Mouse (Mus musculus) megakaryocyte, embryonic 14.5 days (primary cell): ENCODE results near the gene Fam83e. TPM values are rescaled to one million over a fixed set of nuclear protein-coding genes. Genes with fewer than 3 reads are reported as not detected.

Source experiments
- H3K27me3 ChIP-seq: replicated peaks from 2 replicates; pipeline ENCODE3; 2012; ENCODE audit warnings: inconsistent platforms
- H3K36me3 ChIP-seq: replicated peaks from 2 replicates; pipeline ENCODE3; 2012; ENCODE audit warnings: low read length, inconsistent platforms, mixed read lengths
- H3K4me1 ChIP-seq: 2 replicates; pipeline ENCODE4 v1.6.1; 2012; ENCODE audit warnings: inconsistent platforms
- H3K4me3 ChIP-seq: replicated peaks from 2 replicates; pipeline ENCODE3; 2012; ENCODE audit warnings: moderate library complexity, mild to moderate bottlenecking, inconsistent platforms
- H3K9me3 ChIP-seq: 2 replicates; pipeline ENCODE4 v1.6.1; 2012; ENCODE audit warnings: inconsistent platforms
- FLI1 ChIP-seq: IDR thresholded peaks from 2 replicates; pipeline ENCODE4 v1.6.1; 2012; ENCODE audit warnings: low read length, inconsistent platforms, mixed read lengths
- GATA1 ChIP-seq: IDR thresholded peaks from 3 replicates; pipeline ENCODE4 v1.6.1; 2012; ENCODE audit warnings: mixed read lengths, low read length, inconsistent platforms, borderline replicate concordance
- polyA plus RNA-seq: library from polyadenylated mRNA; stranded (reverse); fragments of >175 nt; gene quantifications from 2 replicates; pipeline ENCODE4 v1.2.3, GENCODE M21; 2012; ENCODE audit warnings: low replicate concordance; ENCODE audit not compliant: insufficient read depth

Fam83e gene
- polyA plus RNA-seq, 1 experiment: not detected

- Histone ChIP-seq H3K4me3 (no peak overlapping the region), H3K27me3 (peaks cover 7% of the 10 kb centered on the region), H3K4me1 (peaks cover 48% of the 10 kb centered on the region), H3K9me3 (no peaks in the 10 kb centered on the region), H3K36me3 (peaks cover 40% of the 10 kb centered on the region)
- TF ChIP-seq FLI1 (no peak), GATA1 (no peak)
Measured at GRCm38 (mm10) chr7:45730727-45731431, 9.9 kb downstream of the Fam83e start.

- Histone ChIP-seq H3K9me3 (no peaks in the 10 kb centered on the region), H3K4me1 (peaks cover 33% of the 10 kb centered on the region), H3K27me3 (peaks cover 7% of the 10 kb centered on the region), H3K36me3 (peaks cover 17% of the 10 kb centered on the region), H3K4me3 (no peak overlapping the region)
- TF ChIP-seq FLI1: no peak
Measured at GRCm38 (mm10) chr7:45733477-45733876, 12.5 kb downstream of the Fam83e start.

- H3K4me3 ChIP-seq: no peak overlapping the region
- no peak for TF ChIP-seq FLI1
- TF ChIP-seq GATA1: no peak
- peaks cover 24% of the 10 kb centered on the region for H3K4me1 ChIP-seq
- no peaks in the 10 kb centered on the region for H3K9me3 ChIP-seq
- H3K36me3 ChIP-seq: no peaks in the 10 kb centered on the region
- peaks cover 24% of the 10 kb centered on the region for H3K27me3 ChIP-seq
Measured at GRCm38 (mm10) chr7:45739162-45739763, 18.3 kb downstream of the Fam83e start.

- Histone ChIP-seq H3K9me3 (no peaks in the 10 kb centered on the region), H3K4me1 (peaks cover 24% of the 10 kb centered on the region), H3K4me3 (no peak overlapping the region), H3K27me3 (peaks cover 27% of the 10 kb centered on the region), H3K36me3 (no peaks in the 10 kb centered on the region)
- TF ChIP-seq FLI1: no peak
- TF ChIP-seq GATA1: no peak
Measured at GRCm38 (mm10) chr7:45739820-45740219, 18.8 kb downstream of the Fam83e start.

- Histone ChIP-seq H3K27me3 (peaks cover 33% of the 10 kb centered on the region), H3K9me3 (peaks cover under 1% of the 10 kb centered on the region; the same call in 1 of the 2 replicates), H3K4me3 (peak overlapping the region; percentile 90), H3K36me3 (no peaks in the 10 kb centered on the region), H3K4me1 (peaks cover 24% of the 10 kb centered on the region)
- TF ChIP-seq FLI1: no peak
- no peak for TF ChIP-seq GATA1
Measured at GRCm38 (mm10) chr7:45741308-45741707, 20.3 kb downstream of the Fam83e start.

GRCm38 (mm10) chr7:45741777-45742176 is 20.8 kb downstream of the Fam83e start:
- Histone ChIP-seq H3K36me3 (no peaks in the 10 kb centered on the region), H3K27me3 (peaks cover 33% of the 10 kb centered on the region), H3K4me1 (peaks cover 24% of the 10 kb centered on the region), H3K9me3 (peaks cover 5% of the 10 kb centered on the region), H3K4me3 (peak overlapping the region; percentile 90)
- TF ChIP-seq FLI1 (no peak), GATA1 (no peak)

GRCm38 (mm10) chr7:45742338-45742737 is 21.3 kb downstream of the Fam83e start:
- H3K36me3 ChIP-seq: no peaks in the 10 kb centered on the region
- peaks cover 8% of the 10 kb centered on the region for H3K9me3 ChIP-seq
- peaks cover 37% of the 10 kb centered on the region for H3K27me3 ChIP-seq
- TF ChIP-seq GATA1 (no peak), FLI1 (no peak)
- peak overlapping the region; percentile 90 for H3K4me3 ChIP-seq
- peaks cover 24% of the 10 kb centered on the region for H3K4me1 ChIP-seq

- no peak overlapping the region for H3K4me3 ChIP-seq
- H3K4me1 ChIP-seq: peaks cover 44% of the 10 kb centered on the region
- TF ChIP-seq GATA1 (no peak), FLI1 (no peak)
- H3K9me3 ChIP-seq: peaks cover 8% of the 10 kb centered on the region
- H3K27me3 ChIP-seq: peaks cover 45% of the 10 kb centered on the region
- no peaks in the 10 kb centered on the region for H3K36me3 ChIP-seq
Measured at GRCm38 (mm10) chr7:45744387-45744786, 23.4 kb downstream of the Fam83e start.

GRCm38 (mm10) chr7:45746518-45746917 is 25.5 kb downstream of the Fam83e start:
- H3K9me3 ChIP-seq: peaks cover 8% of the 10 kb centered on the region
- H3K4me3 ChIP-seq: no peak overlapping the region
- TF ChIP-seq GATA1 (no peak), FLI1 (no peak)
- H3K27me3 ChIP-seq: peaks cover 41% of the 10 kb centered on the region
- no peaks in the 10 kb centered on the region for H3K36me3 ChIP-seq
- H3K4me1 ChIP-seq: peaks cover 49% of the 10 kb centered on the region

GRCm38 (mm10) chr7:45747450-45747849 is 26.4 kb downstream of the Fam83e start:
- Histone ChIP-seq H3K4me3 (no peak overlapping the region), H3K36me3 (no peaks in the 10 kb centered on the region), H3K9me3 (peaks cover 8% of the 10 kb centered on the region), H3K4me1 (peaks cover 40% of the 10 kb centered on the region), H3K27me3 (peaks cover 33% of the 10 kb centered on the region)
- TF ChIP-seq GATA1: no peak
- TF ChIP-seq FLI1: no peak
